Mouse (Mus musculus) MEL (cell line): ENCODE data around the gene Pigk. TPM values are rescaled to one million over a fixed set of nuclear protein-coding genes. Genes with fewer than 3 reads are reported as not detected.
A peak's percentile ranks its signal among the peaks of the same experiment; 100 is the strongest.

Experiments
- DNase-seq: peaks from one replicate; pipeline ENCODE4 v3.0.0; 2011; ENCODE audit warnings: low read depth, low spot score
- H3K27ac ChIP-seq: 2 replicates; pipeline ENCODE4 v1.5.1; 2012; ENCODE audit warnings: low read depth, mild to moderate bottlenecking, control low read depth, low read length, moderate library complexity; ENCODE audit not compliant: control insufficient read depth
- H3K27me3 ChIP-seq, 2 experiments: fragments of 150-350 bp in 1 of 2; sonication (generic) in 1 of 2; 2 replicates each; pipeline ENCODE4 v1.6.1; 2012; ENCODE audit warnings: low read length in 2 of 2, mild to moderate bottlenecking in 2 of 2, improper control_type of control experiment in 1 of 2, moderate library complexity in 1 of 2; ENCODE audit not compliant: insufficient read depth in 2 of 2, control insufficient read depth in 1 of 2
- H3K36me3 ChIP-seq, 2 experiments: 2 replicates each; pipeline ENCODE4 v1.6.1; 2012 to 2014; ENCODE audit warnings: low read length in 2 of 2, improper control_type of control experiment in 1 of 2, inconsistent platforms in 1 of 2, mild to moderate bottlenecking in 1 of 2; ENCODE audit not compliant: insufficient read depth in 2 of 2, control insufficient read depth in 1 of 2
- H3K4me1 ChIP-seq, 2 experiments: fragments of 150-350 bp in 1 of 2; sonication (generic) in 1 of 2; 2 replicates each; pipeline ENCODE4 v1.6.1; 2012; ENCODE audit warnings: low read length in 2 of 2, improper control_type of control experiment in 1 of 2, mild to moderate bottlenecking in 1 of 2; ENCODE audit not compliant: insufficient read depth in 2 of 2, control insufficient read depth in 1 of 2
- H3K4me3 ChIP-seq, 2 experiments: fragments of 150-350 bp in 1 of 2; sonication (generic) in 1 of 2; 2 replicates each; pipeline ENCODE4 v1.5.1; 2012; ENCODE audit warnings: low read depth in 2 of 2, low read length in 2 of 2, mild to moderate bottlenecking in 2 of 2, moderate library complexity in 2 of 2, control low read depth in 1 of 2, improper control_type of control experiment in 1 of 2; ENCODE audit not compliant: control insufficient read depth in 1 of 2, insufficient read depth in 1 of 2
- H3K79me2 ChIP-seq: 2 replicates; pipeline ENCODE4 v1.6.1; 2012; ENCODE audit warnings: mild to moderate bottlenecking, low read length, moderate library complexity; ENCODE audit not compliant: control insufficient read depth, poor library complexity, insufficient read depth
- H3K9ac ChIP-seq: 2 replicates; pipeline ENCODE4 v1.6.1; 2012; ENCODE audit warnings: low read depth, mild to moderate bottlenecking, control low read depth, low read length, moderate library complexity; ENCODE audit not compliant: control insufficient read depth, poor library complexity, severe bottlenecking
- H3K9me3 ChIP-seq: fragments of 150-350 bp; sonication (generic); replicated peaks from 2 replicates; pipeline ENCODE4 v1.6.1; 2012; ENCODE audit warnings: mild to moderate bottlenecking, low read length, improper control_type of control experiment, moderate library complexity; ENCODE audit not compliant: insufficient read depth
- BHLHE40 ChIP-seq: IDR thresholded peaks from 2 replicates; pipeline ENCODE4 v1.6.1; 2012; ENCODE audit warnings: low read depth, mild to moderate bottlenecking, inconsistent platforms, low read length, improper control_type of control experiment, borderline replicate concordance
- CHD1 ChIP-seq: IDR thresholded peaks from 2 replicates; pipeline ENCODE4 v1.6.1; 2012; ENCODE audit warnings: low read depth, mild to moderate bottlenecking, inconsistent platforms, low read length, improper control_type of control experiment
- CHD2 ChIP-seq: IDR thresholded peaks from 2 replicates; pipeline ENCODE4 v1.6.1; 2011; ENCODE audit warnings: low read length, improper control_type of control experiment
- CTCF ChIP-seq, 3 experiments: IDR thresholded peaks in 2 of 3; conservative IDR thresholded peaks in 1 of 3; 2 replicates each; pipeline ENCODE4 v1.5.1; 2011 to 2012; ENCODE audit warnings: low read length in 3 of 3, low read depth in 2 of 3, mild to moderate bottlenecking in 2 of 3, improper control_type of control experiment in 1 of 3, inconsistent platforms in 1 of 3, mixed read lengths in 1 of 3, moderate library complexity in 1 of 3; ENCODE audit not compliant: control insufficient read depth in 1 of 3, insufficient read depth in 1 of 3, poor library complexity in 1 of 3, severe bottlenecking in 1 of 3
- E2F4 ChIP-seq: IDR thresholded peaks from 2 replicates; pipeline ENCODE4 v1.6.1; 2011; ENCODE audit warnings: low read depth, low read length, improper control_type of control experiment, borderline replicate concordance
- ELF1 ChIP-seq: IDR thresholded peaks from 2 replicates; pipeline ENCODE4 v1.6.1; 2014; ENCODE audit warnings: low read depth, mild to moderate bottlenecking, inconsistent platforms, low read length, improper control_type of control experiment, moderate library complexity
- EP300 ChIP-seq, 2 experiments: IDR thresholded peaks; 2 replicates each; pipeline ENCODE4 v1.6.1; 2011; ENCODE audit warnings: improper control_type of control experiment in 2 of 2, low read length in 2 of 2, low read depth in 1 of 2, mild to moderate bottlenecking in 1 of 2
- ETS1 ChIP-seq: IDR thresholded peaks from 2 replicates; pipeline ENCODE4 v1.6.1; 2012; ENCODE audit warnings: low read depth, mild to moderate bottlenecking, inconsistent platforms, low read length, improper control_type of control experiment, moderate library complexity
- GABPA ChIP-seq: IDR thresholded peaks from 2 replicates; pipeline ENCODE4 v1.6.1; 2012; ENCODE audit warnings: low read depth, mild to moderate bottlenecking, inconsistent platforms, low read length, improper control_type of control experiment, moderate library complexity
- GATA1 ChIP-seq: IDR thresholded peaks from 2 replicates; pipeline ENCODE4 v1.6.1; 2011; ENCODE audit warnings: low read depth, low read length, improper control_type of control experiment
- HCFC1 ChIP-seq: IDR thresholded peaks from 2 replicates; pipeline ENCODE4 v1.6.1; 2012; ENCODE audit warnings: low read depth, mild to moderate bottlenecking, inconsistent platforms, low read length, improper control_type of control experiment, moderate library complexity
- JUND ChIP-seq: IDR thresholded peaks from 2 replicates; pipeline ENCODE4 v1.6.1; 2011; ENCODE audit warnings: low read depth, mild to moderate bottlenecking, improper control_type of control experiment, low read length
- KAT2A ChIP-seq: conservative IDR thresholded peaks from 2 replicates; pipeline ENCODE4 v1.6.1; 2012; ENCODE audit warnings: low read depth, low read length, improper control_type of control experiment, inconsistent platforms
- MAFK ChIP-seq: IDR thresholded peaks from 2 replicates; pipeline ENCODE4 v1.6.1; 2011; ENCODE audit warnings: low read depth, mild to moderate bottlenecking, low read length, improper control_type of control experiment, borderline replicate concordance
- MAZ ChIP-seq: IDR thresholded peaks from 2 replicates; pipeline ENCODE4 v1.6.1; 2012; ENCODE audit warnings: low read depth, mild to moderate bottlenecking, inconsistent platforms, low read length, improper control_type of control experiment
- MEF2A ChIP-seq: IDR thresholded peaks from 2 replicates; pipeline ENCODE4 v1.6.1; 2014; ENCODE audit warnings: low read depth, mild to moderate bottlenecking, inconsistent platforms, low read length, improper control_type of control experiment; ENCODE audit not compliant: poor library complexity, insufficient replicate concordance, severe bottlenecking; ENCODE audit errors: extremely low read depth
- MXI1 ChIP-seq: IDR thresholded peaks from 2 replicates; pipeline ENCODE4 v1.6.1; 2011; ENCODE audit warnings: mild to moderate bottlenecking, low read depth, low read length, improper control_type of control experiment
- MYB ChIP-seq: IDR thresholded peaks from 2 replicates; pipeline ENCODE4 v1.6.1; 2011; ENCODE audit warnings: mild to moderate bottlenecking, low read depth, low read length, improper control_type of control experiment
- MYC ChIP-seq: IDR thresholded peaks from 2 replicates; pipeline ENCODE4 v1.6.1; 2011; ENCODE audit warnings: low read depth, mild to moderate bottlenecking, low read length, improper control_type of control experiment, moderate library complexity
- NELFE ChIP-seq: IDR thresholded peaks from 2 replicates; pipeline ENCODE4 v1.6.1; 2011; ENCODE audit warnings: low read depth, low read length, improper control_type of control experiment
- NRF1 ChIP-seq: IDR thresholded peaks from 2 replicates; pipeline ENCODE4 v1.6.1; 2014; ENCODE audit warnings: low read depth, mild to moderate bottlenecking, inconsistent platforms, low read length, improper control_type of control experiment, moderate library complexity; ENCODE audit not compliant: poor library complexity, insufficient read depth, severe bottlenecking
- POLR2A ChIP-seq, 2 experiments: IDR thresholded peaks; 2 replicates each; pipeline ENCODE4 v1.6.1; 2011 to 2012; ENCODE audit warnings: low read length in 2 of 2, mild to moderate bottlenecking in 2 of 2, control low read depth in 1 of 2, improper control_type of control experiment in 1 of 2, low read depth in 1 of 2, moderate library complexity in 1 of 2; ENCODE audit not compliant: control insufficient read depth in 1 of 2, insufficient read depth in 1 of 2, poor library complexity in 1 of 2
- POLR2AphosphoS2 ChIP-seq: IDR thresholded peaks from 2 replicates; pipeline ENCODE4 v1.6.1; 2011; ENCODE audit warnings: low read length, improper control_type of control experiment
- POLR2AphosphoS5 ChIP-seq: IDR thresholded peaks from 2 replicates; pipeline ENCODE4 v1.6.1; 2012; ENCODE audit warnings: low read depth, borderline replicate concordance, mild to moderate bottlenecking, inconsistent platforms, low read length, moderate library complexity, mixed read lengths
- RCOR1 ChIP-seq: IDR thresholded peaks from 2 replicates; pipeline ENCODE4 v1.6.1; 2012; ENCODE audit warnings: low read depth, mild to moderate bottlenecking, inconsistent platforms, low read length, improper control_type of control experiment
- SIN3A ChIP-seq: IDR thresholded peaks from 2 replicates; pipeline ENCODE4 v1.6.1; 2012; ENCODE audit warnings: low read length, improper control_type of control experiment, inconsistent platforms
- SMC3 ChIP-seq: IDR thresholded peaks from 2 replicates; pipeline ENCODE4 v1.6.1; 2011; ENCODE audit warnings: low read depth, low read length, improper control_type of control experiment
- TAL1 ChIP-seq: IDR thresholded peaks from 2 replicates; pipeline ENCODE4 v1.6.1; 2012; ENCODE audit warnings: mild to moderate bottlenecking, inconsistent platforms, low read length, moderate library complexity, mixed read lengths
- TBP ChIP-seq: IDR thresholded peaks from 2 replicates; pipeline ENCODE4 v1.8.0; 2011; ENCODE audit warnings: low read depth, low read length, improper control_type of control experiment
- TCF12 ChIP-seq: IDR thresholded peaks from 2 replicates; pipeline ENCODE4 v1.6.1; 2014; ENCODE audit warnings: low read depth, mild to moderate bottlenecking, inconsistent platforms, low read length, improper control_type of control experiment, moderate library complexity
- UBTF ChIP-seq: IDR thresholded peaks from 2 replicates; pipeline ENCODE4 v1.6.1; 2012; ENCODE audit warnings: low read depth, mild to moderate bottlenecking, inconsistent platforms, low read length, improper control_type of control experiment, moderate library complexity, borderline replicate concordance; ENCODE audit not compliant: insufficient read depth
- USF1 ChIP-seq: IDR thresholded peaks from 2 replicates; pipeline ENCODE4 v1.6.1; 2014; ENCODE audit warnings: low read depth, mild to moderate bottlenecking, inconsistent platforms, low read length, improper control_type of control experiment, moderate library complexity
- USF2 ChIP-seq, 2 experiments: IDR thresholded peaks; 2 replicates each; pipeline ENCODE4 v1.6.1; 2011 to 2012; ENCODE audit warnings: improper control_type of control experiment in 2 of 2, low read length in 2 of 2, borderline replicate concordance in 1 of 2, inconsistent platforms in 1 of 2, low read depth in 1 of 2, mild to moderate bottlenecking in 1 of 2; ENCODE audit not compliant: insufficient read depth in 1 of 2
- ZC3H11A ChIP-seq: IDR thresholded peaks from 2 replicates; pipeline ENCODE4 v1.6.1; 2012; ENCODE audit warnings: low read depth, mild to moderate bottlenecking, inconsistent platforms, low read length, improper control_type of control experiment
- ZKSCAN1 ChIP-seq: IDR thresholded peaks from 2 replicates; pipeline ENCODE4 v1.6.1; 2012; ENCODE audit warnings: low read depth, mild to moderate bottlenecking, inconsistent platforms, low read length, improper control_type of control experiment, moderate library complexity
- ZMIZ1 ChIP-seq: IDR thresholded peaks from 2 replicates; pipeline ENCODE4 v1.6.1; 2012; ENCODE audit warnings: low read depth, mild to moderate bottlenecking, inconsistent platforms, low read length, improper control_type of control experiment, moderate library complexity
- ZNF384 ChIP-seq: IDR thresholded peaks from 2 replicates; pipeline ENCODE4 v1.6.1; 2012; ENCODE audit warnings: low read depth, mild to moderate bottlenecking, inconsistent platforms, low read length, improper control_type of control experiment
- polyA plus RNA-seq, 2 experiments: library from polyadenylated mRNA; stranded (reverse) in 1 of 2; unstranded in 1 of 2; fragments of >175 nt in 1 of 2; fragments of >200 nt in 1 of 2; gene quantifications; 2 replicates each; pipeline versions ENCODE4 v1.2.1 to v1.2.4; 2012; ENCODE audit warnings: low replicate concordance in 2 of 2, low read depth in 1 of 2; ENCODE audit not compliant: insufficient read length in 2 of 2, insufficient read depth in 1 of 2, missing spikeins in 1 of 2
- total RNA-seq: library from RNA; depleted of rRNA; stranded (reverse); fragments of 300-350 nt; gene quantifications from 2 replicates; pipeline ENCODE4 v1.2.3, GENCODE M21; 2012

Pigk gene
- total and polyA plus RNA-seq, 3 experiments: 14.6 to 17.8 TPM; not detected in 1

DNA sequence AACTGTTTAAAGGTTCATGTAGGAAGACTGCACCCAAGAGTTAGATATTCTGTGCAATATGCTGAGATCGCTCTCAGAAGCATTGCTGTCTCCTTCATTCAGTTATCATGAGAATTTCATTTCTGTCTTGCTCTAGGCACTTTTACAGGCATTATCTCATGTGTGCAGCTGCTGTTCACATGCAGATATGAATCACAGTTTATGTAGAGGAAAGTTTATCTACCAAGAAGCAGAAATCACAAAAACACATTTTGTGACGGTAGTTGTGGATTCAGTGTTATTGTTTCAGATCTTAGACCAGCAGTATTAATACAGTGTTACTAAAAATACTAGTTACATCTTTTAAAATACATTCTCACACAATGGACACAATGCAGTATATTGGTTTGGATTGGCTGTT, 36.0 kb downstream of the Pigk start:
- H3K79me2 ChIP-seq: no peaks in the 10 kb centered on the region
- no peak overlapping the region for H3K4me3 ChIP-seq
- peak; percentile 67 for DNase-seq
- peaks cover 3 to 8% of the 10 kb centered on the region in 2 experiments; a peak in 2 of 4 replicates for H3K4me1 ChIP-seq
- H3K36me3 ChIP-seq: peaks cover 0 to 14% of the 10 kb centered on the region in 2 experiments; a peak in 2 of 4 replicates
- peak overlapping the region; percentile 6; the same call in 1 of the 2 replicates for H3K27ac ChIP-seq
- H3K27me3 ChIP-seq: no peaks in the 10 kb centered on the region
- no peaks in the 10 kb centered on the region for H3K9me3 ChIP-seq
- H3K9ac ChIP-seq: no peak overlapping the region
- TF ChIP-seq EP300 (IDR thresholded peaks at IDR 0.05; ENCODE audit: low read depth in 1 of 2, low read length in 2 of 2) (peak; percentile 92 to 93), E2F4 (no peak), SIN3A (peak; percentile 82), NELFE (no peak), POLR2AphosphoS5 (no peak), MEF2A (peak; percentile 64; the same call in 1 of the 2 replicates), POLR2A (IDR thresholded peaks at IDR 0.05; ENCODE audit: control insufficient read depth in 1 of 2, insufficient read depth in 1 of 2, low read depth in 1 of 2, low read length in 2 of 2, poor library complexity in 1 of 2) (no peak), CHD1 (no peak), TCF12 (peak; percentile 98), TBP (no peak), RCOR1 (peak; percentile 98), MYB (no peak), TAL1 (peak; percentile 85), UBTF (no peak), USF1 (no peak), POLR2AphosphoS2 (peak; percentile 46; the same call in 1 of the 2 replicates), KAT2A (no peak), ZMIZ1 (no peak), GATA1 (peak; percentile 95), ZC3H11A (no peak), ZNF384 (no peak), MYC (0 out of 2 replicates have a peak, but pooled peaks have one; percentile 42), HCFC1 (peak; percentile 22; the same call in 1 of the 2 replicates), MAZ (no peak; the same call in 1 of the 2 replicates), SMC3 (no peak), ELF1 (no peak), GABPA (no peak), JUND (no peak), MXI1 (peak; percentile 60; the same call in 1 of the 2 replicates), ETS1 (peak; percentile 89), CTCF (IDR thresholded peaks at IDR 0.05 in 2 of 3, conservative IDR thresholded peaks at IDR 0.05 in 1 of 3; ENCODE audit: control insufficient read depth in 1 of 3, insufficient read depth in 1 of 3, low read depth in 2 of 3, low read length in 3 of 3, poor library complexity in 1 of 3, severe bottlenecking in 1 of 3) (no peak), USF2 (IDR thresholded peaks at IDR 0.05; ENCODE audit: borderline replicate concordance in 1 of 2, insufficient read depth in 1 of 2, low read depth in 1 of 2, low read length in 2 of 2) (no peak), ZKSCAN1 (no peak), CHD2 (no peak), MAFK (peak; percentile 55; the same call in 1 of the 2 replicates), NRF1 (no peak), BHLHE40 (peak; percentile 89)
